In genomic region chr1:136345454-136346372, GRCm38 (mm10) we compare ENCODE assay signal across 8 mouse cellular contexts. TPM values are rescaled to one million over a fixed set of nuclear protein-coding genes. Genes with fewer than 3 reads are reported as not detected.
DNase-seq lines count a peak whose midpoint lies in the region; ATAC-seq and TF ChIP-seq lines count a peak whose summit lies in the region.

Gene Camsap2 (minus strand): TSS chr1:136346104.

- peak within 1 kb of the TSS; percentile 96 for H3K27ac ChIP-seq in heart, embryonic 12.5 days (ENCODE audit: poor library complexity, severe bottlenecking)
- peak within 1 kb of the TSS; percentile 97 for H3K27ac ChIP-seq in kidney, postnatal 0 days
- H3K27ac ChIP-seq in liver, embryonic 11.5 days (ENCODE audit: low read depth, low read length) = peak within 1 kb of the TSS; percentile 93

- peak; percentile 96 for ATAC-seq in heart, embryonic 12.5 days (ENCODE audit: insufficient number of reproducible peaks, low FRiP score)
- peak; percentile 95 for ATAC-seq in kidney, postnatal 0 days (replicated peaks; ENCODE audit: low FRiP score, low read depth)
- ATAC-seq in liver, embryonic 11.5 days (replicated peaks; ENCODE audit: low FRiP score) = peak; percentile 88

- H3K4me3 ChIP-seq in erythroblast, embryonic 14.5 days (replicated peaks) = peak within 1 kb of the TSS; percentile 70
- H3K4me3 ChIP-seq in heart, embryonic 12.5 days = peak within 1 kb of the TSS; percentile 99
- H3K4me3 ChIP-seq in kidney, postnatal 0 days (replicated peaks; ENCODE audit: low read depth, low read length) = peak within 1 kb of the TSS; percentile 97
- H3K4me3 ChIP-seq in liver, embryonic 11.5 days (ENCODE audit: low read depth, low read length) = peak within 1 kb of the TSS; percentile 84
- H3K4me3 ChIP-seq in myocyte = peak within 1 kb of the TSS; percentile 80

- WGBS in heart, embryonic 12.5 days = under 1% methylated on average over 120 of the region's 121 CpGs
- WGBS in kidney, postnatal 0 days = under 1% methylated on average over 113 of the region's 121 CpGs
- WGBS in liver, embryonic 11.5 days = under 1% methylated on average over 117 of the region's 121 CpGs

- TF ChIP-seq CTCF in kidney, postnatal 0 days (IDR thresholded peaks at IDR 0.05; ENCODE audit: low read depth) = no peak

- H3K9me3 ChIP-seq in erythroblast, embryonic 14.5 days (ENCODE audit: control insufficient read depth, low read length) = no peaks in the 10 kb centered on the region
- H3K9me3 ChIP-seq in heart, embryonic 12.5 days (replicated peaks) = no peaks in the 10 kb centered on the region
- no peaks in the 10 kb centered on the region for H3K9me3 ChIP-seq in kidney, postnatal 0 days (replicated peaks; ENCODE audit: low read length)
- H3K9me3 ChIP-seq in liver, embryonic 11.5 days (ENCODE audit: control insufficient read depth, low read length) = no peaks in the 10 kb centered on the region

- no peaks in the 10 kb centered on the region for H3K27me3 ChIP-seq in erythroblast, embryonic 14.5 days (ENCODE audit: control insufficient read depth)
- H3K27me3 ChIP-seq in heart, embryonic 12.5 days (replicated peaks) = no peaks in the 10 kb centered on the region
- no peaks in the 10 kb centered on the region for H3K27me3 ChIP-seq in kidney, postnatal 0 days (ENCODE audit: insufficient read depth, low read length)
- peaks cover 3% of the 10 kb centered on the region for H3K27me3 ChIP-seq in liver, embryonic 11.5 days (replicated peaks; ENCODE audit: control insufficient read depth, insufficient read depth, low read length)
- H3K27me3 ChIP-seq in myocyte (ENCODE audit: control insufficient read depth, insufficient read depth, insufficient read length) = no peaks in the 10 kb centered on the region

- peak within 1 kb of the TSS; percentile 94 for H3ac ChIP-seq in myocyte (ENCODE audit: control insufficient read depth, insufficient read length)

- peak within 1 kb of the TSS; percentile 92 for H3K4me2 ChIP-seq in heart, embryonic 12.5 days
- peak within 1 kb of the TSS; percentile 87 for H3K4me2 ChIP-seq in kidney, postnatal 0 days (ENCODE audit: low read length)
- peak within 1 kb of the TSS; percentile 97 for H3K4me2 ChIP-seq in liver, embryonic 11.5 days
- peak within 1 kb of the TSS; percentile 93 for H3K4me2 ChIP-seq in myocyte (ENCODE audit: low read depth)

- H3K9ac ChIP-seq in heart, embryonic 12.5 days = peak within 1 kb of the TSS; percentile 99
- peak within 1 kb of the TSS; percentile 96 for H3K9ac ChIP-seq in kidney, postnatal 0 days (ENCODE audit: low read depth, low read length)
- H3K9ac ChIP-seq in liver, embryonic 11.5 days (ENCODE audit: low read depth, low read length) = peak within 1 kb of the TSS; percentile 85

- peaks cover 73% of the 10 kb centered on the region for H3K4me1 ChIP-seq in erythroblast, embryonic 14.5 days (ENCODE audit: control insufficient read depth)
- peaks cover 25% of the 10 kb centered on the region for H3K4me1 ChIP-seq in heart, embryonic 12.5 days (replicated peaks)
- peaks cover 17% of the 10 kb centered on the region; the same call in 1 of the 2 replicates for H3K4me1 ChIP-seq in kidney, postnatal 0 days (replicated peaks; ENCODE audit: insufficient read depth, low read length)
- peaks cover 16% of the 10 kb centered on the region for H3K4me1 ChIP-seq in liver, embryonic 11.5 days (replicated peaks; ENCODE audit: control insufficient read depth, insufficient read depth, low read length)

- peaks cover 37% of the 10 kb centered on the region for H3K36me3 ChIP-seq in erythroblast, embryonic 14.5 days (ENCODE audit: control insufficient read depth)
- H3K36me3 ChIP-seq in heart, embryonic 12.5 days = 0 out of 2 replicates have a peak, but pooled peaks cover 2% of the 10 kb centered on the region
- H3K36me3 ChIP-seq in kidney, postnatal 0 days (ENCODE audit: insufficient read depth, low read length) = no peaks in the 10 kb centered on the region
- H3K36me3 ChIP-seq in liver, embryonic 11.5 days (ENCODE audit: control insufficient read depth, insufficient read depth, low read length) = peaks cover 2% of the 10 kb centered on the region; the same call in 1 of the 2 replicates
- H3K36me3 ChIP-seq in myocyte (ENCODE audit: control insufficient read depth, insufficient read depth) = no peaks in the 10 kb centered on the region

- DNase-seq in CD4-positive, CD25-positive, alpha-beta regulatory T cell, adult 2 months (ENCODE audit: low read depth, low spot score) = peak; percentile 96
- DNase-seq in brain, embryonic 18.5 days (ENCODE audit: low read depth, low spot score) = peak; percentile 83
- peak; percentile 94 for DNase-seq in kidney, postnatal 0 days (ENCODE audit: low spot score)
- DNase-seq in liver, embryonic 11.5 days (ENCODE audit: low spot score) = peak; percentile 95
- DNase-seq in spleen, postnatal 4 days (ENCODE audit: low spot score in 2 of 2) = peak; percentile 95 to 98

- H3K79me2 ChIP-seq in myocyte (ENCODE audit: control insufficient read depth, insufficient read depth) = peaks cover 46% of the 10 kb centered on the region

- peak; percentile 79 for TF ChIP-seq POLR2A in myocyte (IDR thresholded peaks at IDR 0.05; ENCODE audit: insufficient read length, low read depth)

TF ChIP-seq in myocyte, 11 proteins besides CTCF, POLR2A, EP300 and RAD21:
- no peak for TF ChIP-seq CEBPB (IDR thresholded peaks at IDR 0.05; ENCODE audit: insufficient read depth, poor library complexity, severe bottlenecking)
- no peak for TF ChIP-seq TCF12 (IDR thresholded peaks at IDR 0.05; ENCODE audit: insufficient read depth, poor library complexity, severe bottlenecking)
- no peak for TF ChIP-seq MAX (IDR thresholded peaks at IDR 0.05; ENCODE audit: low read depth)
- TF ChIP-seq POLR2AphosphoS2 (IDR thresholded peaks at IDR 0.05; ENCODE audit: insufficient read length, low read depth) = peak; percentile 66
- TF ChIP-seq REST (IDR thresholded peaks at IDR 0.05; ENCODE audit: insufficient read depth, insufficient read length) = no peak
- peak; percentile 46 for TF ChIP-seq SRF (IDR thresholded peaks at IDR 0.05; ENCODE audit: control insufficient read depth, insufficient read length, low read depth)
- TF ChIP-seq TCF3 (IDR thresholded peaks at IDR 0.05; ENCODE audit: insufficient read length, low read depth) = no peak
- TF ChIP-seq MYOD1 (IDR thresholded peaks at IDR 0.05; ENCODE audit: control insufficient read depth in 1 of 3, insufficient read length in 2 of 3, low read depth in 2 of 3) = peak in 1 of 3 experiments; percentile 26
- no peak for TF ChIP-seq MYOG (IDR thresholded peaks at IDR 0.05; ENCODE audit: control insufficient read depth in 1 of 3, insufficient read depth in 1 of 3, insufficient read length in 2 of 3, low read depth in 2 of 3)

RNA-seq across cellular contexts. Expression of gene Camsap2, which starts in this region (rescaled TPM):
- polyA plus RNA-seq in erythroblast, embryonic 14.5 days (2012) = 0.76 and 1.1 TPM in 2 replicates
- polyA plus RNA-seq in heart, embryonic 12.5 days (2016; fragmentation: Nextera tagmentation; extraction: Ambion mirVana) = 11.9 and 13.2 TPM in 2 replicates
- 8.1 and 8.6 TPM in 2 replicates for polyA plus RNA-seq in kidney, postnatal 0 days (2015; fragmentation: Nextera tagmentation; extraction: Ambion mirVana)
- polyA plus RNA-seq in liver, embryonic 11.5 days (2014; fragmentation: Nextera tagmentation; extraction: Ambion mirVana) = 12.4 and 13.2 TPM in 2 replicates
- polyA plus RNA-seq in myocyte (2012; fragmentation: generic; extraction: Trizol) = 6.8 TPM

Comparison
In these comparisons a context has a peak if more than half of its experiments do, and no peak if none do; other contexts are left out.
1. Peak in every context shown above with its lines: DNase-seq, ATAC-seq, H3K4me3 ChIP-seq and H3K27ac ChIP-seq.